ENCODE assay signal across 28 mouse cellular contexts in the genomic region with DNA sequence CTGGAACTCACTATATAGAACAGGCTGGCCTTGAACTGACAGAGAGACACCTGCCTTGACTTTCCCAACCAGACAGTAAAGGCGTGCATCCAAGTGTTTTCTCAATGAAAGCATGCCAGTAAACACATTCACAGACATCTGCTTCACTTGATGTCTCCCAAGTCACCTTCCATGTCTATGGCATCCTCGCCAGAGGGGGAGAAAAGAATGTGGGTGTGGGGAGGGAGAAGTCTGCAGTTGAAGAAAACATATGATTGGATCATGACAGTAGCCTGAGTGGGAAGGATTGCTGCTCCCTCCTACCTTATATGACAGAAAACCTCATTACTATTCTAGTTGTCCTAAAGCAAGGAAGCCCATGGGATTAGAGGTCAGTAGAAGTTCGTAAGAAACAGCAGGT.
"Had no signal": no experiment of that assay in that cellular context is flagged by ENCODE, and none has a peak within 500 bp of the region (broad histone marks: within the 10 kb centered on the region; RNA-seq: fewer than 3 reads in every experiment).

No protein-coding gene starts in this region.

- H3K4me2 ChIP-seq: embryonic facial prominence, embryonic 12.5 days; embryonic facial prominence, embryonic 13.5 days; embryonic facial prominence, embryonic 15.5 days; forebrain, embryonic 12.5 days; forebrain, embryonic 13.5 days; forebrain, embryonic 15.5 days had no signal

- H3K4me3 ChIP-seq: embryonic facial prominence, embryonic 10.5 days; embryonic facial prominence, embryonic 12.5 days; embryonic facial prominence, embryonic 13.5 days; embryonic facial prominence, embryonic 15.5 days; erythroblast, embryonic 14.5 days; forebrain, embryonic 10.5 days; forebrain, embryonic 12.5 days; forebrain, embryonic 13.5 days; forebrain, embryonic 15.5 days; gastrocnemius, adult 2 months had no signal

- H3K27ac ChIP-seq: embryonic facial prominence, embryonic 10.5 days; embryonic facial prominence, embryonic 12.5 days; embryonic facial prominence, embryonic 13.5 days; embryonic facial prominence, embryonic 15.5 days; forebrain, embryonic 10.5 days; forebrain, embryonic 12.5 days; forebrain, embryonic 13.5 days; forebrain, embryonic 15.5 days; gastrocnemius, adult 2 months had no signal

- H3K27me3 ChIP-seq: embryonic facial prominence, embryonic 12.5 days; embryonic facial prominence, embryonic 13.5 days; forebrain, embryonic 12.5 days; forebrain, embryonic 13.5 days; forebrain, embryonic 15.5 days had no signal

- H3K36me3 ChIP-seq: embryonic facial prominence, embryonic 10.5 days; embryonic facial prominence, embryonic 12.5 days; embryonic facial prominence, embryonic 13.5 days; embryonic facial prominence, embryonic 15.5 days; forebrain, embryonic 10.5 days; forebrain, embryonic 12.5 days; forebrain, embryonic 15.5 days had no signal

- DNase-seq: cerebellum, adult 18-20 months; cerebellum, adult 2 months; cerebellum, adult 8-10 months; cerebellum, adult 9-10 months; cerebellum, adult 9-11 months; cerebellum, postnatal 10 days; cerebellum, postnatal 14 days; cerebellum, postnatal 25 days; cerebellum, postnatal 36 days; embryo, embryonic 11 days; forebrain, postnatal 0 days; gastrocnemius, adult 2 months; gastrocnemius, postnatal 10 days; gastrocnemius, postnatal 14 days; gastrocnemius, postnatal 25 days; gastrocnemius, postnatal 36 days; heart, adult 18-20 months had no signal

- H3K9me3 ChIP-seq: embryonic facial prominence, embryonic 10.5 days; embryonic facial prominence, embryonic 12.5 days; embryonic facial prominence, embryonic 13.5 days; embryonic facial prominence, embryonic 15.5 days; forebrain, embryonic 10.5 days; forebrain, embryonic 12.5 days; forebrain, embryonic 13.5 days; forebrain, embryonic 15.5 days had no signal

- ATAC-seq: forebrain, embryonic 13.5 days; forebrain, embryonic 14.5 days; forebrain, embryonic 15.5 days; forebrain, embryonic 16.5 days; forebrain, postnatal 0 days had no signal

- H3K4me1 ChIP-seq: forebrain, embryonic 13.5 days; forebrain, embryonic 15.5 days had no signal

- H3K9ac ChIP-seq: embryonic facial prominence, embryonic 12.5 days; embryonic facial prominence, embryonic 13.5 days; embryonic facial prominence, embryonic 15.5 days; forebrain, embryonic 12.5 days; forebrain, embryonic 13.5 days; forebrain, embryonic 15.5 days; forebrain, postnatal 0 days had no signal
